Mouse (Mus musculus) hindbrain, embryonic 14.5 days (tissue): ENCODE measurements around the gene Bbs1. TPM values are rescaled to one million over a fixed set of nuclear protein-coding genes. Genes with fewer than 3 reads are reported as not detected.
"Not testable (repeated sequence)": the region's sequence is repeated elsewhere in the genome, so short reads cannot be mapped to it uniquely, and the experiment has no call there.

Source experiments
- ATAC-seq: fragments of 200-750 bp; cut with Nextera tagmentation; 2 replicates; pipeline ENCODE4 v1.8.0; 2017; ENCODE audit warnings: moderate number of reproducible peaks, mild to moderate bottlenecking, moderate TSS enrichment, moderate library complexity; ENCODE audit not compliant: low FRiP score
- DNase-seq: peaks from one replicate; pipeline ENCODE4 v3.0.0-alpha.2; 2015; ENCODE audit warnings: low spot score
- H3K27ac ChIP-seq: fragments of 300-500 bp; sonication (generic); 2 replicates; pipeline ENCODE4 v1.5.1; 2014; ENCODE audit warnings: mild to moderate bottlenecking, moderate library complexity
- H3K27me3 ChIP-seq: fragments of 300-500 bp; sonication (generic); 2 replicates; pipeline ENCODE4 v1.6.1; 2014; ENCODE audit warnings: mild to moderate bottlenecking, low read length, mixed read lengths; ENCODE audit not compliant: control insufficient read depth, insufficient read depth
- H3K36me3 ChIP-seq: fragments of 300-500 bp; sonication (generic); replicated peaks from 2 replicates; pipeline ENCODE4 v1.6.1; 2014; ENCODE audit not compliant: control insufficient read depth, insufficient read depth
- H3K4me1 ChIP-seq: fragments of 300-500 bp; sonication (generic); replicated peaks from 2 replicates; pipeline ENCODE4 v1.6.1; 2014; ENCODE audit warnings: antibody characterized with exemption, low read length, mixed read lengths; ENCODE audit not compliant: control insufficient read depth, insufficient read depth
- H3K4me2 ChIP-seq: fragments of 300-500 bp; sonication (generic); replicated peaks from 2 replicates; pipeline ENCODE4 v1.6.1; 2014; ENCODE audit warnings: mild to moderate bottlenecking, moderate library complexity
- H3K4me3 ChIP-seq: fragments of 300-500 bp; sonication (generic); replicated peaks from 2 replicates; pipeline ENCODE4 v1.5.1; 2014; ENCODE audit warnings: mild to moderate bottlenecking, low read length
- H3K9ac ChIP-seq: fragments of 300-500 bp; sonication (generic); 2 replicates; pipeline ENCODE4 v1.6.1; 2014
- H3K9me3 ChIP-seq: fragments of 300-500 bp; sonication (generic); 2 replicates; pipeline ENCODE4 v1.6.1; 2016; ENCODE audit warnings: low read length; ENCODE audit not compliant: control insufficient read depth
- WGBS: fragments of 180-500 bp; shearing (Covaris S2); extraction: QIAGEN DNeasy Blood & Tissue Kit; methylation state at CpG from one replicate; pipeline ENCODE4 v1.1.7; 2014; 5-methylcytosine and 5-hydroxymethylcytosine counted together
- polyA plus RNA-seq: library from polyadenylated mRNA; unstranded; fragments of >200 nt; fragmentation: Nextera tagmentation; extraction: Ambion mirVana; gene quantifications from 2 replicates; pipeline ENCODE4 v1.2.1, GENCODE M21; 2014

Gene Bbs1
- polyA plus RNA-seq, 1 experiment from 2014 or later, result 12.9 TPM

DNA sequence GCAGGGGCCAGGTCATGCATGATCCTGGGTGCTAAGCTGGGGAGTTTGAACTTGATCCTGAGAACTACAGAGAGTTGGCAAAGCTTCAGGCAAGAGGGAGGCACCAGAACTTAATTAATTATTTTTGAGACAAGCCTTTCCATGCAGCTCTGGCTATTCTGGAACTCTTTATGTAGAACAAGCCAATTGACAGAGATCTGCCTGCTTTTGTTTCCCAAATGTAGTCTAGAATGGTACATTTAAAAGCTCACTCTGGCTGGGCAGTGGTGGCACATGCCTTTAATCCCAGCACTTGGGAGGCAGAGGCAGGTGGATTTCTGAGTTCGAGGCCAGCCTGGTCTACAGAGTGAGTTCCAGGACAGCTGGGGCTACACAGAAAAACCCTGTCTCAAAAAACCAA lies 31.8 kb downstream of the Bbs1 start:
- H3K36me3 ChIP-seq, H3K9ac ChIP-seq, H3K27ac ChIP-seq, DNase-seq, H3K9me3 ChIP-seq, H3K4me3 ChIP-seq, ATAC-seq, H3K4me2 ChIP-seq, H3K27me3 ChIP-seq: not testable (repeated sequence)
- H3K4me1 ChIP-seq, result peaks cover 14% of the 10 kb centered on the region
- 100% methylated on average over 1 of the region's 1 CpGs for WGBS

DNA sequence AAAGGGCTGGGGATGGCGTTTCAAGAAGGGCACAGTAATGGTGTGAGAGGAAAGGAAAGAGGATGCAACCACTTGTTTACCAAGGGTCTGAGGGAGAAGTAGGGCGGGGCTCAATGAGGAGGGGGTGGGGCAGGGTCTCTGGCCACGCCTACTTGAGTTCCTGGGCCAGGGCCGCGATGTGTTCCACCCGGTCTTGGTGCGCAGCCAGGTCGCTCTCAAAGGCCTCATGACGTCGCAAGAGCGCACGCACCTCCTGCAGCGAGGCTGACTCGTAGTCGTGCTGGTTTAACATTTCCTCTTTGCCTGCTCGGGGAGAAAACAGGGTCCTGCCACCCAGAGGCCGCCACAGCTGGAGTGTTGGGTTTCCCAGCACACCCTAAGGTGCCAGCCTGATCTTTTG lies 41.3 kb downstream of the Bbs1 start:
- Histone ChIP-seq H3K4me2 (no peak overlapping the region; the same call in 1 of the 2 replicates), H3K27me3 (no peaks in the 10 kb centered on the region), H3K4me3 (no peak overlapping the region), H3K9ac (no peak overlapping the region), H3K36me3 (no peaks in the 10 kb centered on the region), H3K4me1 (no peaks in the 10 kb centered on the region), H3K9me3 (no peaks in the 10 kb centered on the region), H3K27ac (no peak overlapping the region)
- DNase-seq (no peak), ATAC-seq (no peak)
- WGBS, result 9% methylated on average over 17 of the region's 17 CpGs

DNA sequence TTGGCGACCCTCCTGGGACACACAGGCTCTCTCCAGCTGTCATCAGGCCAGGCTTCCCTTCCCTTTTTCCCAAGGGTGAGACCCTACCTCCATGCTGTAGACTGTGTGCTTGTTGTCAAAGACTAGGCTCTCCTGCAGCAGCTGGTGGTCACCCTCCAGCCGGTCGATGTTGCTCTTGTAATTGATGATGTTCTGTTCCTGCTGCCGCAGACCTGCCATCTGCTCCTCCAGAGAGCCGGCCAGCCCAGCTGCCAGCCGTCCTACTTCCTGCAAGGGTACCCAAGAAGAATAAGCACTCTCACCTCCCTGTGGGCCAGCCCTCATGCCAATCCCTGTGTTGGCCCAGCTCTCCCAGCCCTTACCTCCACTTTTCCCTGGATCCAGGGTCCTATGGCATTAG lies 43.4 kb downstream of the Bbs1 start:
- Histone ChIP-seq H3K27ac (no peak overlapping the region), H3K4me2 (no peak overlapping the region), H3K4me3 (no peak overlapping the region)

DNA sequence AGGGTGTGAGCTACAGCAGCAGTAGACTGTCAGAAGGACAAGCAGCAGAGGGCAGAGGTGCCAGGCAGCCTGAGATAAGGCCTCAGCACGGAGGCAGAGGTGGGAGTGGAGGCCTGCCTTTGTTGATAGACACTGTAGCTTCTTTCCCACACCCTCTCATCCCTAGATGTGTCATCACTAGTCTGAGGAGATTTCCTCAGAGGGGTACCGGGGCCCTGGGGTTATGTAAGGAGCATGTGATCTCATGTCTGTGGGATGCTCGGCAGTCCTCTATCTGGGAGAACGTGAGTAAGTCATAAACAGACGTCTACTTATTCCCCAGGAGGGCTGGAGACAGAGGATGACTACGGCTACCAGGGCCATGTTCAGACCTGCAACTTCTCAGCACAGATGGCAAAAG lies 47.3 kb downstream of the Bbs1 start:
- peaks cover 7% of the 10 kb centered on the region; the same call in 1 of the 2 replicates for H3K4me1 ChIP-seq
- H3K27me3 ChIP-seq, result no peaks in the 10 kb centered on the region
- ATAC-seq (no peak), DNase-seq (no peak)
- no peaks in the 10 kb centered on the region for H3K9me3 ChIP-seq
- WGBS, result 78% methylated on average over 6 of the region's 6 CpGs
- peaks cover 20% of the 10 kb centered on the region for H3K36me3 ChIP-seq
- H3K9ac ChIP-seq, result no peak overlapping the region
- no peak overlapping the region for H3K27ac ChIP-seq
- no peak overlapping the region for H3K4me3 ChIP-seq
- no peak overlapping the region for H3K4me2 ChIP-seq

More for the DNA sequence above, 43.4 kb downstream of the Bbs1 start:
- Histone ChIP-seq H3K36me3 (peaks cover 13% of the 10 kb centered on the region), H3K9me3 (no peaks in the 10 kb centered on the region), H3K9ac (no peak overlapping the region), H3K4me1 (no peaks in the 10 kb centered on the region), H3K27me3 (no peaks in the 10 kb centered on the region)
- 53% methylated on average over 6 of the region's 6 CpGs for WGBS
- DNase-seq (no peak), ATAC-seq (no peak)

DNA sequence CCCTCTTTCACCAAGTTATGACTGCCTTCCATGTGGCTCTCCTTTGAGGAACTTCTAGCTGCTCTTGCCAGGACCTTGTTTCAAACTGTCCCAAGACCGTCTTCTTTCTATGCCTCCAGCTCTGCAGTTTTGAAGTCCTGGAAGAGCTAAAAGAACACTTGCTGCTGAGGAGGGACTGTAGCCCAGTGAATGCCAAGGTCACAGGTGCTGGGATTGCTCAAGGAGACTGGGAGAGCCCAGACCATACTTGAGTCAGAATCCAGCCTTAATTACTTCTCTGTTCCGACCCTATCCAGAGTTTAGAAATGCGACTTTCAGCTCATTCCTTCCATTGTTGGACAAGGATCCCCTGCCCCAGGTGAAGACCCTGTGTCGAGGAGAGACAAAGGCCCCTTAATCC lies 50.5 kb downstream of the Bbs1 start:
- peak overlapping the region; percentile 59; the same call in 1 of the 2 replicates for H3K4me3 ChIP-seq
- no peak overlapping the region for H3K27ac ChIP-seq
- H3K27me3 ChIP-seq, result no peaks in the 10 kb centered on the region
- 71% methylated on average over 4 of the region's 4 CpGs for WGBS
- no peak for DNase-seq
- no peaks in the 10 kb centered on the region for H3K9me3 ChIP-seq
- peak overlapping the region; percentile 66 for H3K4me2 ChIP-seq
- H3K9ac ChIP-seq, result no peak overlapping the region
- H3K36me3 ChIP-seq, result peaks cover 20% of the 10 kb centered on the region
- no peak for ATAC-seq
- peaks cover 7% of the 10 kb centered on the region; the same call in 1 of the 2 replicates for H3K4me1 ChIP-seq

DNA sequence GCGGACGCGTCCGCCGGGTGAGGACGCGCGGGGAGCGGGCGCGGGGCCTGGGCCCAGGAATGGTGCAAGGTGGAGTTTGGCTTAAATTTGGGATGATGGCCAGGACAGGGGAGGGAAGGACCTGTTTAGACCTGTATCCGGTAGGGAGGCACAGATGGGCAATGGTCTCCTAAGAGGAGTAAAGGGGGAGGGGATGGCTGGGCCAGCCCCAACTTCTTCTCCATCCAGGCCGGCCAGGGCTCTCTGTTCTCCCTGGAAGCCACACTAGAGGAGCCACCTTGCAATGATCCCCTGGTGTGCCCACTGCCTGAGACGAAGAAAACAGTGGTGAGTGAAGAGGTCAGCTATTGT lies 51.0 kb downstream of the Bbs1 start:
- ATAC-seq (no peak), DNase-seq (no peak)
- 1% methylated on average over 14 of the region's 14 CpGs for WGBS
- H3K27ac ChIP-seq, result no peak overlapping the region
- H3K27me3 ChIP-seq, result no peaks in the 10 kb centered on the region
- peak overlapping the region; percentile 66 for H3K4me2 ChIP-seq
- no peaks in the 10 kb centered on the region for H3K9me3 ChIP-seq
- H3K4me3 ChIP-seq, result peak overlapping the region; percentile 59
- H3K4me1 ChIP-seq, result peaks cover 7% of the 10 kb centered on the region; the same call in 1 of the 2 replicates
- H3K9ac ChIP-seq, result peak overlapping the region; percentile 71
- peaks cover 20% of the 10 kb centered on the region for H3K36me3 ChIP-seq

DNA sequence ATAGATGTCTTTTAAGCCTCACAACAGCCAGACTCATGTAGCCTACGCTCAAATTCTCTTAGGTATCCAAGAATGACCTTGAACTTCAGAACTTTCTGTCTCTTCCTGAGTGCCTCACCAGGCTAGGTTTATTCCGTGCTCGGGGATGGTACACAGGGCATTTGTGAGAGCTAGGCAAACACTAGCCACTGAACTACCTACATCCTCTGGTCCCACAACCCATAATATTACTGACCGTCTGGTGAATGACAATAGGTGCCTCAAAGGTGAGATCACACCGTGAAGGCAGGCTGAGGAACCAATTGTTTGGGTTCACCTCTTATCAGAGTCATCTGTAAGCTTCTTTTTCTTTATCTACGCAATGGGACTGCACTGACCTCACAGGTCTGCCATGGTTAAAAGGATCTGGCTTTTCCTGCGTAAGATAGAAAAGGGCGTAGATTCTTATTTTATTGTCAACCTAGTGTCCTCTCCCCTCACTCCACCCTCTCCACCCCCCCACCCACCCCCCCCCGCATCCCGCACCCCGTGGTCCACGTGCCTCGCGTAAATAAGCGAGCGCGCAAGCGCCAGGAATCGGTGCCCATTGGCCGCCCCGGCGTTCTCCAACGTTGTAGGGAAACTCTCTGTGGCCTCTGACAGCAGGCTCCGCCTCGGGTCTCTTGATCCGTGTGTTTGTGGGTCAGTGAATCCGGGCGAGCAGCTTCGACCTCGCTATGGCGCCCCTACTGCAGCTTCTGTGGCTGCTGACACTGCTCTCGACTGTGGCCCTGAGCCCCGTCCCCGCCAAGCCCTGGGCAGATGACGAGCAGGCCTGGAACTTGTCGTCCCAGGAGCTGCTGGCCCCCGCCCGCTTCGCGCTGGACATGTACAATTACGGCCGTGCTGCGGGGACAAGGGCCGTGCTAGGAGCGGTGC lies 51.6 kb downstream of the Bbs1 start, which contains the start of gene Ctsf:
Gene Ctsf (plus strand): TSS at position 579 of the 918 bp plus-strand sequence.
- DNase-seq (peak; percentile 84), ATAC-seq (peak; percentile 92)
- 4% methylated on average over 45 of the region's 45 CpGs for WGBS
- Histone ChIP-seq H3K27ac (no peak within 1 kb of the TSS), H3K4me3 (peak within 1 kb of the TSS; percentile 59), H3K9ac (peak within 1 kb of the TSS; percentile 71), H3K9me3 (no peaks in the 10 kb centered on the region), H3K27me3 (no peaks in the 10 kb centered on the region), H3K4me2 (peak within 1 kb of the TSS; percentile 66), H3K36me3 (peaks cover 17% of the 10 kb centered on the region), H3K4me1 (peaks cover 7% of the 10 kb centered on the region; the same call in 1 of the 2 replicates)

DNA sequence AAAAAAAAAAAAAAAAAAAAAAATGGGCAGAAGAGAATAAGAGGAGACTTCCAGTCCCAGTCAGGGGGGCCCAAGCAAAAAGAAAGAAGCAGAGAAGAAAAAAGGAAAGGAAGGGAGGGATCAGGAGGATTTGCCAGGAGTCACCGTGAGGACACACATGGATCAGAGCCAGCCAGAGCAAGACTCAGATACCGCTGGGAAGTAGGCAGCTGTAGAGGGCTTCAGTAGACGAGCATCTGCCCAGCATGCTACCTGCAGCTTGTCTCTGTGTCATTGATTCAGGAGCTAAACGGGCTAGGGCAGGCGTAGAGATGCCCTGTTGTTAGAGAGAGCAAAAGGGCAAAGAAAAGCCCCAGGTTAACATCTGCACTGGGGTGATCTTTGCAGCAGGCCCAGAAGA lies 56.1 kb downstream of the Bbs1 start:
- Histone ChIP-seq H3K4me2 (no peak overlapping the region), H3K27ac (no peak overlapping the region), H3K27me3 (no peaks in the 10 kb centered on the region), H3K9ac (no peak overlapping the region), H3K36me3 (no peaks in the 10 kb centered on the region), H3K9me3 (no peaks in the 10 kb centered on the region), H3K4me1 (no peaks in the 10 kb centered on the region), H3K4me3 (no peak overlapping the region)
- 43% methylated on average over 5 of the region's 5 CpGs for WGBS
- ATAC-seq (no peak), DNase-seq (no peak)

DNA sequence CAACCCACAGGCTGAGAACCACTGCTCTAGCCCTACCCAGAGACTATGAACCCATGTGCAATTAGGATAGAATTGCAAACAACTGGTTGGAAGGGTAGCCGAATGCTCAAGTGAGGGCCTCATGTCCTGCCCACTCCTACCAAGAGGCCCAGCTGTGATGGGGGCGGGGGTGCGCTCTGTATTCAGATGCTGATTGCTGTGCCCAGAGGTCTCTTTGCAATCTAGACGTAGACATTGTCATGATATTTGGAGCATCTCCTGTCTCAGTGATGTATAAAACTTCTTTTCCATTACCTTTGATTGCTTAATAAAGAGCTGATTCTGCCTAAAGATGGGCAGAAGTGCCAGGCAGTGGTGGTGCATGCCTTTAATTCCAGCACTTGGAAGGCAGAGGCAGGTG lies 56.6 kb downstream of the Bbs1 start:
- H3K4me1 ChIP-seq, result no peaks in the 10 kb centered on the region
- H3K27me3 ChIP-seq, result no peaks in the 10 kb centered on the region
- no peaks in the 10 kb centered on the region for H3K36me3 ChIP-seq
- H3K9ac ChIP-seq, result no peak overlapping the region
- no peak for ATAC-seq
- WGBS, result 49% methylated on average over 4 of the region's 4 CpGs
- H3K4me2 ChIP-seq, result no peak overlapping the region
- no peak for DNase-seq
- no peak overlapping the region for H3K4me3 ChIP-seq
- no peaks in the 10 kb centered on the region for H3K9me3 ChIP-seq
- no peak overlapping the region for H3K27ac ChIP-seq
